Mouse (Mus musculus): ENCODE measurements around the gene Uqcrc1.

Uqcrc1 gene

DNA sequence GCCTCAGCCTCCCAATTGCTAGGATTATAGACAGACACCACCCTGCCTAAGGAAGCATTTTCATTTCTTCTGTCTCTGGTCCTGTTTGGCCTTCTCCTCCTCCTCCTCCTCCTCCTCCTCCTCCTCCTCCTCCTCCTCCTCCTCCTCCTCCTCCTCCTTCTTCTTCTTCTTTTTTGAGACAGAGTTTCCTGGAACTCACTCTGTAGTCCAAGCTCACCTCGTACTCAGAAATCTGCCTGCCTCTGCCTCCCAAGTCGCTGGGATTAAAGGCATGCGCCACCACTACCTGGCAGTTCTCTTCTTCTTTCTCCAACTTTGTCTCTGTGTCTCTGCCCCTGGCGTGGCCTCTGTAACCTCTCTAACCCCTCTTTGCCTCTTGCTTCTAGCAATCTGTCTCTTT lies 49.3 kb downstream of the Uqcrc1 start, which contains the start of gene Ucn2:
TSS of gene Ucn2 (plus strand) at position 301 of the 400 bp plus-strand sequence.
- DNase-seq (ENCODE audit: low spot score): no peak

DNA sequence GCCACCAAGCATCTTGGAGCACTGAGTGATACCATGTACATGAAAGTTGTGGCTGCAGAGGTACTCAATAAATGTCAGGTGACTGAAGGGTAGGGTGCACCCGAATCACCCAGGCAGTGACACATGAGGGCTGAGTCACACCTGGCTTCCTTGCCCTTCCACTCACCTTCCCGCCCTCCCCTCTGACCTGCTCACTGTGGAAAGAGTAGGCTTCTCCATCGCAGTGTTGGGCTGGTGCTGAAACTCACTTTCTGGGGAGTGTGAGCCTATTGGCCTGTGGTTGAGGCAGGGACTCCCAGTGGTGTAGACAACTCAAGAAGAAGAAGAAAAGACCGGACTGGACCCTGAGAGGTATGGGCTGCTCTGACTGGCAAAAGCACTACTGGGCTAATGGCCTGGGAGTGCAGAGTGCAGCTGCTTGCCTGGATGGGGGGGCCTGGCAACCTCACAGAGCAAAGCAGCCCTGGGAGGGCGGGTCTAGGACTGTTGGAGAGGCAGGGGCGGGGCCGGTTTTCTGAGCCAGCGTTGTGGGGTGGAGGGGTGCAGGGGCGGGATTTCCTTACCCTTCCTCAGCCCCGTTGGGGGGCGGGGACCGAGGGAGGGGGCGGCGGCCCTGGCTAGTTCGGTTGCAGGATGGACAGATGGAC lies 51.4 kb downstream of the Uqcrc1 start:
- no peak for DNase-seq (ENCODE audit: low spot score)

GRCm38 (mm10) chr9:108989802-108990461 lies 53.5 kb downstream of the Uqcrc1 start:
- no peak for DNase-seq (ENCODE audit: low spot score)

DNA sequence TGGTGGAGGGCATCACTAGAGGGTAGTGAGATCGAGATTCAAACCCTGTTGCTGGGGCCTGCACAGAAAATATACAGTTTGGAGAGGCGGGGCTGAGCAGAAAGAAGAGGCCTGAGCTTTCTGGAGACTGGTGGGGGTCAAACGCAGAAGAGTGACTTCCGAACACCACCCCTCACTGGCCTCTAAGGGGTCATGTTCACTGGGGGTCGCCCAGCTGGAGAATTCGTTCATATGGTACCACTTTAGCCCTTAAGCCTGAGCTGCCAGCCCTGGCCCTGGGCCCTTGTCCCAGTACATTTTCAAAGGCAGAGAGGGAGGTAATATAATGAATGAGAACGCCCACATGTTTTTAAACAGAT lies 54.0 kb downstream of the Uqcrc1 start:
- no peak for DNase-seq (ENCODE audit: low spot score)

- peak; percentile 81 for DNase-seq (ENCODE audit: low spot score)
Observed at GRCm38 (mm10) chr9:108991428-108992084, 55.1 kb downstream of the Uqcrc1 start, which contains the start of gene Pfkfb4. Gene Pfkfb4, plus strand, starts transcription at chr9:108991778.

DNA sequence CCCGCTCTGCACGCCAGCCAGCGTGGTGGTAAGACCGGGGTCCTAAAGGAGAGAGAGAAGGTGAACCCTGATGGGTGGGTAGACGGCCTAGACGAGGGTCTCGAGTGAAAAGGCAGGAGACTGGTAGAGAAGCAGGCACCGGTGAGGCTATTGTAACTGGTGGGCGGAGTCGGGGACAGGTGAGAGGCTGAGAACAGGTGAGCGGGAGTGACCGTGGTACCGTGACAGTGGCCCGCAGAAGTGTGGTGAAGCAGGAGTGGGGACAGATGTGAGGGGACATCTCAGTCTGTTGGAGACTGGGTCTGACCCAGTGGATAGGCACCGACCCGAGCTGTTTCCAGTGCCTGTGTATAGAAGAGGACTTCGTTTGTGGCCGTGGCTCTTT lies 55.6 kb downstream of the Uqcrc1 start:
- DNase-seq (ENCODE audit: low spot score): no peak

GRCm38 (mm10) chr9:108992620-108993361 lies 56.4 kb downstream of the Uqcrc1 start:
- DNase-seq (ENCODE audit: low spot score): no peak

- DNase-seq (ENCODE audit: low spot score): no peak
Observed at GRCm38 (mm10) chr9:108996411-108996810, 60.0 kb downstream of the Uqcrc1 start.

- DNase-seq (ENCODE audit: low spot score): no peak
Observed at GRCm38 (mm10) chr9:108998287-108999166, 62.1 kb downstream of the Uqcrc1 start.

DNA sequence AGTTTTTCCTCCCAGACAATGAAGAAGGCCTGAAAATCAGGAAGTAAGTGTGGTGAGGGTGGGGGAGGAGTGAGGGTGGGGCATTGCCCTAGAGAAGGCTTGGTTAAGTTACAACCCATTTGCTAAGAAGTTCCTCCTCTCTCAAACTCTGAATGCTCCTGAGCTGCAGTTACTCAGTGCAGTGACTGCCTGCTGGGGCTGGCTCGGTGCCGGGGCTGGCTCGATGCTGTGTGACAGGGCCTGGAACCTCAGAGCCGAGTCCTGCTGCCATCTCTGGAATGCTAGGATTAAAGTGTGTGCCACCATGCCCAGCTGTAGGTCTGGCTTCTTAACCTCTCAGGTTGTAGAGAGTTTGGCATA lies 62.7 kb downstream of the Uqcrc1 start:
- no peak for DNase-seq (ENCODE audit: low spot score)

All from ovary, postnatal 14 days (tissue).